Mouse (Mus musculus) left cerebral cortex, postnatal 10 days (tissue): ENCODE data around the gene Ndufa3. TPM values are rescaled to one million over a fixed set of nuclear protein-coding genes. Genes with fewer than 3 reads are reported as not detected.

Source experiments
- DNase-seq, 2 experiments: peaks; one replicate each; pipeline ENCODE4 v3.0.0; 2021 to 2022; ENCODE audit warnings: low spot score in 2 of 2, mixed read lengths in 1 of 2; ENCODE audit errors: extremely low spot score in 1 of 2
- intact Hi-C: fragments of 180-260 bp; cut with DNase I; formaldehyde crosslinking; loops from one replicate; pipeline ENCODE4 v1.15.1; 2025
- microRNA-seq: library from miRNA; unstranded; fragments of <30 nt; microRNA quantifications from one replicate; pipeline ENCODE4 v1.2.0, GENCODE M21; 2022
- total RNA-seq, 2 experiments: library from RNA; stranded (reverse); gene quantifications; 2 replicates each; pipeline ENCODE4 v1.2.3; 2021

Gene Ndufa3
- total RNA-seq, 2 experiments from 2014 or later, result 531 to 541 TPM

GRCm38 (mm10) chr7:3658578-3658977 is 41.4 kb downstream of the Ndufa3 start:
- no peak for DNase-seq
- intact Hi-C loops, result no loop called here

GRCm38 (mm10) chr7:3664524-3665214 is 47.5 kb downstream of the Ndufa3 start:
- intact Hi-C loops, result no loop called here

GRCm38 (mm10) chr7:3665215-3666114 is 48.3 kb downstream of the Ndufa3 start, which contains the start of gene Leng1:
Leng1 (minus strand) TSS chr7:3665840.
- intact Hi-C loops, result no loop called here
- DNase-seq, result peak; percentile 97 to 98

More at GRCm38 (mm10) chr7:3664524-3665214, 47.5 kb downstream of the Ndufa3 start:
- DNase-seq, result no peak

GRCm38 (mm10) chr7:3666921-3667391 is 49.8 kb downstream of the Ndufa3 start:
- DNase-seq, result no peak
- intact Hi-C loops, result no loop called here

Small RNA genes lying within 50 kb of the gene (microRNA-seq; reads per million reads assigned to microRNA genes)
- gene Gm25100 (not detected), gene Mir3572 (2.6 reads per million)

Other genes with a start within 250 kb of the Ndufa3 start
- gene Cacng8, start 226.7 kb upstream of the Ndufa3 start, total RNA-seq, result 100 to 1,000 TPM; 161 to 164 TPM
- 1 to 10 TPM; 2.1 to 3.0 TPM for gene Cacng6, start 193.2 kb upstream of the Ndufa3 start, total RNA-seq
- gene Tarm1, start 114.7 kb upstream of the Ndufa3 start, total RNA-seq, result not detected
- 1 to 10 TPM; 1.4 to 1.7 TPM for gene Oscar, start 1.2 kb upstream of the Ndufa3 start, total RNA-seq
- 10 to 100 TPM; 34.5 to 37.9 TPM for gene Tfpt, start 12.6 kb downstream of the Ndufa3 start, total RNA-seq
- gene Prpf31, start 12.6 kb downstream of the Ndufa3 start, total RNA-seq, result 10 to 100 TPM; 54.8 to 63.6 TPM
- 10 to 100 TPM; 48.2 to 60.9 TPM for gene Cnot3, start 27.9 kb downstream of the Ndufa3 start, total RNA-seq
- gene Leng1, start 48.5 kb downstream of the Ndufa3 start, total RNA-seq, result 1 to 10 TPM; 4.4 to 5.5 TPM
- 1 to 10 TPM; 5.1 to 5.8 TPM for gene Tmc4, start 60.2 kb downstream of the Ndufa3 start, total RNA-seq
- gene Tsen34, start 75.5 kb downstream of the Ndufa3 start, total RNA-seq, result 10 to 100 TPM; 85.1 to 97.4 TPM
- gene Mboat7, start 76.2 kb downstream of the Ndufa3 start, total RNA-seq, result 100 to 1,000 TPM; 167 to 170 TPM
- gene Rps9, start 86.6 kb downstream of the Ndufa3 start, total RNA-seq, result 100 to 1,000 TPM; 460 to 465 TPM
- gene Pirb, start 103.0 kb downstream of the Ndufa3 start, total RNA-seq, result under 1 TPM; 0.14 to 0.15 TPM
- gene Gm15448, start 208.3 kb downstream of the Ndufa3 start, total RNA-seq, result not detected
- not detected for gene Pira2, start 227.7 kb downstream of the Ndufa3 start, total RNA-seq